Mouse (Mus musculus) neural tube, embryonic 12.5 days (tissue): ENCODE measurements around the gene Igfbp7. TPM values are rescaled to one million over a fixed set of nuclear protein-coding genes. Genes with fewer than 3 reads are reported as not detected.
"Not testable (repeated sequence)": the region's sequence is repeated elsewhere in the genome, so short reads cannot be mapped to it uniquely, and the experiment has no call there.

Source experiments
- ATAC-seq: fragments of 200-750 bp; cut with Nextera tagmentation; 2 replicates; pipeline ENCODE4 v1.8.0; 2017; ENCODE audit warnings: low read depth, mild to moderate bottlenecking, moderate TSS enrichment, moderate library complexity; ENCODE audit not compliant: low FRiP score
- H3K27ac ChIP-seq: fragments of 300-500 bp; sonication (generic); 2 replicates; pipeline ENCODE4 v1.5.1; 2016
- H3K27me3 ChIP-seq: fragments of 300-500 bp; sonication (generic); replicated peaks from 2 replicates; pipeline ENCODE4 v1.6.1; 2016; ENCODE audit warnings: mild to moderate bottlenecking
- H3K36me3 ChIP-seq: fragments of 300-500 bp; sonication (generic); 2 replicates; pipeline ENCODE4 v1.6.1; 2016; ENCODE audit warnings: mild to moderate bottlenecking
- H3K4me1 ChIP-seq: fragments of 300-500 bp; sonication (generic); 2 replicates; pipeline ENCODE4 v1.6.1; 2016
- H3K4me2 ChIP-seq: fragments of 300-500 bp; sonication (generic); replicated peaks from 2 replicates; pipeline ENCODE4 v1.6.1; 2016; ENCODE audit warnings: mild to moderate bottlenecking
- H3K4me3 ChIP-seq: fragments of 300-500 bp; sonication (generic); 2 replicates; pipeline ENCODE4 v1.5.1; 2016
- H3K9ac ChIP-seq: fragments of 300-500 bp; sonication (generic); 2 replicates; pipeline ENCODE4 v1.6.1; 2016; ENCODE audit warnings: mild to moderate bottlenecking
- H3K9me3 ChIP-seq: fragments of 300-500 bp; sonication (generic); 2 replicates; pipeline ENCODE4 v1.6.1; 2016; ENCODE audit warnings: mild to moderate bottlenecking
- WGBS: fragments of 180-500 bp; shearing (Covaris S2); methylation state at CpG from one replicate; pipeline ENCODE4 v1.1.7; 2016; 5-methylcytosine and 5-hydroxymethylcytosine counted together
- polyA plus RNA-seq: library from polyadenylated mRNA; unstranded; fragments of >200 nt; fragmentation: Nextera tagmentation; extraction: Ambion mirVana; gene quantifications from 2 replicates; pipeline ENCODE4 v1.2.1, GENCODE M21; 2016

Gene Igfbp7
- polyA plus RNA-seq, 1 experiment from 2014 or later: 41.7 TPM

DNA sequence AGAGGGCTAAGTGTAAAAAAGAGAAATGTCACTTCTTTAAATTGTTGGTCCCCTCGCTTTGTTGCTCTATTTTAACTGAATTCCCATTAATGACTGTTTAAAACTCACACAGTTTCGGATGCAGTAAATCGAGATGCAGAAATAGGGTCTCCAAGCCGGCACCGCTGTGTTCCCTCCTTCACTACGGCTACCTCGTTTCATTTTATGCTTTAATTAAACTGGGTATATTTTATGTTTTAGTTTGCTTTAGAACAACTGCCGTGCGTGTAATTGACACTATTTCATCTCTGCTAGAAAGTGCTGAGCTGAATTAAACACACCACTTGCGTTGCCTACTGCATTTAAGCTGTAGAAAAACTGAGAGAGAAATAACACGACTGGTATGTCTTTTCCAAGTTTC is 22.6 kb upstream of the Igfbp7 start:
- 55% methylated on average over 11 of the region's 11 CpGs for WGBS
- no peaks in the 10 kb centered on the region for H3K36me3 ChIP-seq
- no peak overlapping the region for H3K4me2 ChIP-seq
- H3K27me3 ChIP-seq: no peaks in the 10 kb centered on the region
- H3K9me3 ChIP-seq: no peaks in the 10 kb centered on the region
- no peak overlapping the region for H3K4me3 ChIP-seq
- H3K27ac ChIP-seq: no peak overlapping the region
- ATAC-seq: no peak
- H3K4me1 ChIP-seq: no peaks in the 10 kb centered on the region
- H3K9ac ChIP-seq: no peak overlapping the region

DNA sequence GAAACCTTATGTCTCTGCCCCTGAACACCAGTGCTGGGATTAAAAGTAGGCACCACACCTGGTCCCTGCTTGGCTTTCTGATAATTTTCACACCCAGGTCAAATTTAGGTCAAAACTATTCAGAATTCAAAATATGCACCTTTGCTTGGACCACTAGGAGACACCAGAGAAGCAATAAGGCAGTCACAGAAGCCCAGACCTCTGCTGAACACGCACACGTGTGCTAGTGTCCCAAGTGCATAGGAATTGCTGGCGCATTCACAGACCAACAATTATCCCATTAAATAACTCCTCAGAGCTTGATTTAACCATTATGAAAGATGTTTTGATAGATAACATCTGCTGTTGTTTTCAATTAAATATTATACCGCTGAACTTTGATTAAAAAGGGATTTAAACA is 22.2 kb upstream of the Igfbp7 start:
- Histone ChIP-seq H3K9me3 (no peaks in the 10 kb centered on the region), H3K4me2 (no peak overlapping the region), H3K4me1 (no peaks in the 10 kb centered on the region), H3K27me3 (no peaks in the 10 kb centered on the region), H3K27ac (no peak overlapping the region), H3K4me3 (no peak overlapping the region), H3K36me3 (no peaks in the 10 kb centered on the region), H3K9ac (no peak overlapping the region)
- WGBS: 83% methylated on average over 4 of the region's 4 CpGs
- ATAC-seq: no peak

DNA sequence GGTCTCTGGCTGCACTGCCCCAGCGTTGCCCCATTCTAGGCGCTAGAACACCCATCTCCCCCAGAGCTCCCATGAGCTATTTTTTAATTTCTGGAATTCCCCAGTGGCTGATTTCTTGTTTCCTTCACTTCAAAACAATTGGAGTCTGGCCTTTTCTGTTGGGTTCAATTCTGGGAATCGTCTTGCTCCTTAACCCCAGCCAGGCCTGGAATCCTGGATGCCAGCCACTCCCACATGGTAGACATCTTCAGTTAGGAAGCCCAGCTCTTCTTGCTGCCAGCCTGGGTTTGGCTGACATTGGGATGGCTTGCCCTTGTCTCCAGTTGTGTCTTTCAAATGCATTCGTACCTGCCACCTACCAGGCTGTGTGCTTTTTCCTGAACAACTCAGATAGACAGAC is 20.7 kb upstream of the Igfbp7 start:
- 89% methylated on average over 4 of the region's 4 CpGs for WGBS
- Histone ChIP-seq H3K9me3 (0 out of 2 replicates have a peak, but pooled peaks cover 4% of the 10 kb centered on the region), H3K9ac (no peak overlapping the region), H3K4me1 (no peaks in the 10 kb centered on the region), H3K4me2 (no peak overlapping the region), H3K27me3 (no peaks in the 10 kb centered on the region), H3K27ac (no peak overlapping the region), H3K4me3 (no peak overlapping the region), H3K36me3 (no peaks in the 10 kb centered on the region)
- no peak for ATAC-seq

DNA sequence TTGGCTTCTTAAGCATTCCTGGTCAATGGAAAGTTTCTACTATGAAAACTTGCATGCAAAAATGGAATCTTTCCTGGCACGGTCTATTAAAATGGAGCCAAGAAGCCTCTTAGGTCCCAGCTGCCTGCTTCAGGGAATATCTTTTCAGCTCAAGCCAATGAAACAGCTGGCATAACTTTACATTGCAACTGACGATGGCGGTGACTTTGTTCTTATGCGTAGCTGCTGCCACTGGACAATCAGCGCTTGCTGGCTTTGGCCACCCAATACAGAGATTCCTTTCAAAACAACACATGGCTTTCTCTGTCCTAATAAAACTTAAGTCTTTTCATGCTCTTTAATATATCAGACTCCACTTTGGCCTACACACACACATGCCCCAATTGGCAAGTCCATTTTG is 20.1 kb upstream of the Igfbp7 start:
- ATAC-seq: no peak
- Histone ChIP-seq H3K27ac (no peak overlapping the region), H3K9me3 (0 out of 2 replicates have a peak, but pooled peaks cover 4% of the 10 kb centered on the region), H3K36me3 (no peaks in the 10 kb centered on the region), H3K4me3 (no peak overlapping the region), H3K4me1 (no peaks in the 10 kb centered on the region), H3K9ac (no peak overlapping the region), H3K27me3 (no peaks in the 10 kb centered on the region), H3K4me2 (no peak overlapping the region)
- 94% methylated on average over 5 of the region's 5 CpGs for WGBS

DNA sequence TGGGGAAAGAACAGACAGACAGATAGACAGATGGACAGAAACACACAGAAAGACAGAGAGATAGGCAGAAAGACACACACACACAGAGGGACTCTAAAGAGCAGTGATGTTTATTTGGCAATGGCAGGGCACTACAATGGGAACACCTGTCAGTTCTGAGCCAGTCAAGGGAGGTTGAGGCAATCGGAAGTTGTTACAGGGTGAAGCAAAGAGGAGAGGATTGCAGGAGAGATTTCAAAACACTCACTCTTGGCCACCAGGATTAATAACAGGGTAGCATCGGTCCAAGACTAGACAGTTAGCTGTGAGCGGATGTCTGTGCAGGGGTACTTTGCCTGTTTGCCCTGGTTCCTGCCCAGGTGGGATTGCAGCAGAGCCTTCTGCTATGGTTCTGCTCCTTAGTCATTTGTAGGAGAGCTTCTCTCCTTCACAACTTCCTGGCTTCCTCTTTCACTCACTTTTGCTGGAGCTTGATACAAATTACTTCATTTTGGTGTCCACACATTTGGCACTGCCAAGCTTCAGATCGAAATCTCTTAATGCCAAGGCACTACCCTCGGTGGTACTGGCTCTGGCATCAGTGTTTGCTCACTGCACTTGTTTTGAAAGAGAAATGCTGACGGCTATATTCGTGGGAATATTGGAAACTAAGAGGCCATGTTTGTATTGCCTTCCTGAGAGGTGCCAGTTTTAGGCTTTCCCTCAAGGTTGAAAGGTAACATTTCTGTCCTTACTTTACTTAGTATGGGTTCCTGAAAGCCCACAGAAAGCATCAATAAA is 18.1 kb upstream of the Igfbp7 start:
- WGBS: 78% methylated on average over 7 of the region's 7 CpGs
- Histone ChIP-seq H3K4me3 (no peak overlapping the region), H3K27ac (no peak overlapping the region), H3K9ac (no peak overlapping the region), H3K4me2 (no peak overlapping the region), H3K27me3 (no peaks in the 10 kb centered on the region), H3K36me3 (no peaks in the 10 kb centered on the region), H3K9me3 (0 out of 2 replicates have a peak, but pooled peaks cover 4% of the 10 kb centered on the region), H3K4me1 (no peaks in the 10 kb centered on the region)
- no peak for ATAC-seq

DNA sequence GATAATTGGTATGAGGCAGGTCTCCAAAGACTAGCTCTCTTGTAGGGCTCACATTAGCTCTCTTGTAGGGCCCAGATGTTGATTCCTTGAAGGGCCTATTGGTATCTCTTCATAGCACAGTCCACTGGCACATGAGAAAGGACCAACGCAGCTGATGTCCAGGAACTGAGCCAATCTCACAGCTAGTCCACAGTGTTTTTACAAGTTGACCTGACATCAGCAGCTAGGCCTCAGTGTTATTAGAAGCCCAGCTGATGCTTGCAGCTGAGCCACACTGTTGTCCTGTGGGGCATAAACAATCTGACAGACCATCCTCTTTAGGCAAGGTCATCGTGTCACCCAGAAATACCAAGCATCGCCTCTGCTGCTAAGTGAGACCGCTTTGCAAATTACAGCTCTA is 11.7 kb upstream of the Igfbp7 start:
- H3K4me3 ChIP-seq, H3K9ac ChIP-seq, ATAC-seq, H3K27me3 ChIP-seq, H3K27ac ChIP-seq, H3K36me3 ChIP-seq, H3K9me3 ChIP-seq, H3K4me2 ChIP-seq, H3K4me1 ChIP-seq: not testable (repeated sequence)
- 73% methylated on average over 4 of the region's 4 CpGs for WGBS

DNA sequence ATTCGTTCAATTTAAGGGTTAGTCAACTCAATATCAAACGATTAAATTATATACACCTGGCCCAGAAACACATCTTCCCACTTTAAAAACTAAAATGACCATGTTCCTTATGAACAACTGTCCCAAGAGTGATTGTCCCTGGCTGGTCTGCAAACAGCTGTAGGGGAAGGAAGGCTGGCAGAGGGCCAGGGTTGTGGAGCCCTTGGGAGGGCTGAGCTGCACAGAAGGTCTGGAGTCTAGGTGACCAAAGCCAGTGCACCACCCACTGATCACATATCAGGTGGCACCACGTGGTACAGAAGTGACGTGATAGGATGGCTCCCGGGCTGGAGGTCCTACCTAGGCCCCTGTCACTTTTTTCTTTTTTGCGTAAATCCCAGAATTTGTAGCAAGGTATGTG is 8.2 kb upstream of the Igfbp7 start:
- Histone ChIP-seq H3K27ac (no peak overlapping the region), H3K9me3 (no peaks in the 10 kb centered on the region), H3K9ac (no peak overlapping the region), H3K27me3 (no peaks in the 10 kb centered on the region), H3K36me3 (no peaks in the 10 kb centered on the region), H3K4me3 (no peak overlapping the region), H3K4me1 (no peaks in the 10 kb centered on the region), H3K4me2 (no peak overlapping the region)
- 81% methylated on average over 6 of the region's 6 CpGs for WGBS
- no peak for ATAC-seq

DNA sequence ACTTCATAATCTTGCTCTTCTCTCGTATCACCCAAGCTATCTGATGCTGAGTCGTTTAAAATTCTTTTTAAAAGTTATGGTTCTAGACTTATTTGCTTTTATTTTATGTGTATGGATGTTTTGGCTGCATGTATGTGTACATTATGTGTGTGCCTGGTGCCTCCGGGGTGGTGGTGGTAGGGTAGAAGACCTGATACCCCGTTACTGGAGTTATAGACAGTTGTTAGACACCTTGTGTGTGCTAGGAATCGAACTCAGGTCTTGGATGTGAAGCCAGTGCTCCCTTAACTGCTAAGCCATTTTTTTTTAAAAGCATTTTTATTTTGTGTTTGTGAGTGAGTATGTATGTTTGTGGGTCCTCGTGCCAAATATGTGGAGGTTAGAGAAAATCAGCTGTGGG is 689 bp upstream of the Igfbp7 start:
- H3K4me3 ChIP-seq: no peak overlapping the region
- WGBS: 94% methylated on average over 6 of the region's 6 CpGs
- H3K9ac ChIP-seq: no peak overlapping the region
- H3K4me2 ChIP-seq: no peak overlapping the region
- ATAC-seq: no peak
- H3K4me1 ChIP-seq: 0 out of 2 replicates have a peak, but pooled peaks cover 4% of the 10 kb centered on the region
- H3K27ac ChIP-seq: no peak overlapping the region
- H3K9me3 ChIP-seq: no peaks in the 10 kb centered on the region
- peaks cover 21% of the 10 kb centered on the region for H3K27me3 ChIP-seq
- no peaks in the 10 kb centered on the region for H3K36me3 ChIP-seq

DNA sequence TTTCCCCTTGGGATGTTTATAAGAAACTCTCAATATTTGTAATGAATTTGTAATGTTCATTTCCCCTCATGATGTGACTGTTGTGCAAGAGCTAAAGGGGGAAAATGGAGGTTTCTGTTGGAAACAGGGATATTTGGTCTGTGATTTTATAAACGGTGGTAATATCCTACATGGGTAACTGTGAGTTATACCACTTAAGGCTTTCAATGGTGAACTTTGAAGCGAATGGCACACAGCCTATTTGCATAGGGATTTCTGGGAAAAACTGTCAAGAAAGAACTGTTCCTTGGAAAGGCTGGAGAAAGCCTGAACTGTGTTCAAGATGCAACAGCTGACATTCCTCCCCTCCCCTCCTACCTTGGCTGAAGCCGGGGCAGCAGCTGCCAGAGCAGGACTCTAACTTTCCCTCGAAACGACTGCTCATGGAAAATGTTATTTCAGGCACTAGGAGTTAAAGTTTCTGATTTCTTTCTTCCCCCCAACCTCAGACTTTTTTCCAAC is 1.4 kb downstream of the Igfbp7 start:
- H3K4me2 ChIP-seq: no peak overlapping the region
- WGBS: 52% methylated on average over 5 of the region's 5 CpGs
- H3K27me3 ChIP-seq: peaks cover 21% of the 10 kb centered on the region
- no peak overlapping the region for H3K4me3 ChIP-seq
- H3K36me3 ChIP-seq: no peaks in the 10 kb centered on the region
- no peak overlapping the region for H3K27ac ChIP-seq
- no peak overlapping the region for H3K9ac ChIP-seq
- no peak for ATAC-seq
- 0 out of 2 replicates have a peak, but pooled peaks cover 4% of the 10 kb centered on the region for H3K4me1 ChIP-seq
- H3K9me3 ChIP-seq: no peaks in the 10 kb centered on the region

DNA sequence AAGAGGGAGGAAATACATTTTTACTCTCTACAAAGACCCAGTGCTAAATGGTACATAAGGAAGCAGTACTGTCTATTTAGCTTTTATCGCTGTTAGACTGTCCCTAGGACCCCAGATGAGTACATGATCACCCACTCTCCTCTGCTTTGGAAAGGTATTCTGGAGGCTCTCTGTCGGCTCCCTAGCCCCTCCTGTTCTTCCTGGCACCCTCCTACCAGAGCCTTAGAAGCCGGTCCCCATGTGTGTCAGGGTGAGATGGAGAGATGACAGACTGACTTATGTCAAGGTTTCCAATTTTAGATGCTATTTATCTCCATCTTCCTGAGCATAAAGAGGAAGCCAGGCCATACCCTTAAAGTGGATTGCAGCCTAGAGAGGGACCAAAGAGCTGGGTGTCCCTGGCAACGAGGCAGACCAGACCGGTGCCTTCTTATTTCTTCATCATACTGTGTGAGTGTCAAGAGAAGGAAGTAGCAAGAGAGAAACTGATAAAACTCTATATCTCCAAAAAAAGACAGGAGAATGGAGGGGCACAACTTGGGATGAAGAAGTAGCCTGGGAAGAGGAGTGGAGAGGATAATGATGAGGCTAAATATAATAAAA is 2.3 kb downstream of the Igfbp7 start:
- Histone ChIP-seq H3K4me2 (no peak overlapping the region), H3K9me3 (no peaks in the 10 kb centered on the region), H3K4me3 (no peak overlapping the region), H3K9ac (no peak overlapping the region), H3K36me3 (no peaks in the 10 kb centered on the region), H3K27me3 (peaks cover 21% of the 10 kb centered on the region), H3K27ac (no peak overlapping the region), H3K4me1 (0 out of 2 replicates have a peak, but pooled peaks cover 4% of the 10 kb centered on the region)
- WGBS: 67% methylated on average over 5 of the region's 5 CpGs
- ATAC-seq: no peak

DNA sequence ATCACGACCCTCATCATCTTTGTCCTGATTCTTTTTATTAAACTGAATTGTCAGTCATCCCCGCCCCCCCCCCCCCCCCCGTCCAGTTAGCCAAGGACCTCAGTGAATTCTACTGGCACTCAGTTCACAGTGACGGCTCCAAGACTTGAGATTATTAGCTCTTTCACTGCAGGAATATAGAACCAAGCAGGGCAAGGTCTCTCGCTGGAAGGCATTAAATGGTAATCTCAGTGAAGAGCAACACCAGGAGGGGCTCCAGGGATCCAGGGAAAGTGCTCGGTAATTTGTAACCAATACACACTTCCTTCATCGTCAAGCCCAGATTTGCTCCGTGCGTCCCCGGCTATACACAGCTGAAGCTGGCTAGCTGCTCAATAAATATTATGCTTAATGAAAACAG is 2.9 kb downstream of the Igfbp7 start:
- Histone ChIP-seq H3K4me2 (no peak overlapping the region), H3K27ac (no peak overlapping the region), H3K4me3 (no peak overlapping the region), H3K4me1 (0 out of 2 replicates have a peak, but pooled peaks cover 4% of the 10 kb centered on the region), H3K27me3 (peaks cover 21% of the 10 kb centered on the region), H3K9ac (no peak overlapping the region), H3K36me3 (no peaks in the 10 kb centered on the region), H3K9me3 (no peaks in the 10 kb centered on the region)
- WGBS: 64% methylated on average over 10 of the region's 10 CpGs
- no peak for ATAC-seq

DNA sequence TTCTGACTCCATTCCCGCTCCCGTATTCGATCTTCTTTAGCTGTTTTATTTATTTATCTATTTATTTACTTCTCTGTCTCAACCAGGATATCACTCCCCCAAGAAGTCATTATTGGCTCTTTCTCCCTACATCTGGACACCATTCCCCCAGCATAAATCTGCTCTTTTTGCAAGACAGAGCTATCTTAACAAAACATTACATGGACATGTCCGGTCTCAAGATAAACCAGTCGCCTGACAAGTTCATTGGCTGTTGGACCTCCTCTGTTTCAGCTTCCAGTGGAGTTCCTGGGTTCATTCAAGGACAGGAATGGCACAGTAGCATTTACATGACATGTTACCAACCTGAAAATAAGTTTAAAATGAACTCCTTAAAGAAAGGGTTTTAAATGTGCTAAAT is 4.9 kb downstream of the Igfbp7 start:
- no peak for ATAC-seq
- 82% methylated on average over 5 of the region's 5 CpGs for WGBS

More for the DNA sequence above, 4.9 kb downstream of the Igfbp7 start:
- no peak overlapping the region for H3K9ac ChIP-seq
- H3K27me3 ChIP-seq: peaks cover 15% of the 10 kb centered on the region
- no peaks in the 10 kb centered on the region for H3K36me3 ChIP-seq
- no peak overlapping the region for H3K4me2 ChIP-seq
- H3K27ac ChIP-seq: no peak overlapping the region
- no peaks in the 10 kb centered on the region for H3K9me3 ChIP-seq
- no peak overlapping the region for H3K4me3 ChIP-seq
- 0 out of 2 replicates have a peak, but pooled peaks cover 4% of the 10 kb centered on the region for H3K4me1 ChIP-seq
